Mouse (Mus musculus): ENCODE measurements around the gene Jarid2.

- TF ChIP-seq CTCF (IDR thresholded peaks at IDR 0.05; ENCODE audit: borderline replicate concordance, insufficient read depth, low read depth, low read length) (no peak), POLR2A (IDR thresholded peaks at IDR 0.05; ENCODE audit: borderline replicate concordance, insufficient read depth, low read length) (no peak)
Measured at GRCm38 (mm10) chr13:44851426-44851825, 122.2 kb downstream of the Jarid2 start.

Measured in cerebellum, adult 2 months (tissue).